Mouse (Mus musculus) bone marrow macrophage, adult 2 months (primary cell): ENCODE results near the gene Ush2a. TPM values are rescaled to one million over a fixed set of nuclear protein-coding genes. Genes with fewer than 3 reads are reported as not detected.

Source experiments
- H3K27ac ChIP-seq: 2 replicates; pipeline ENCODE4 v1.5.1; 2012; ENCODE audit warnings: low read depth, low read length; ENCODE audit not compliant: insufficient read depth
- H3K4me1 ChIP-seq: 2 replicates; pipeline ENCODE4 v1.6.1; 2012; ENCODE audit warnings: low read length; ENCODE audit not compliant: control insufficient read depth, insufficient read depth
- H3K4me3 ChIP-seq: 2 replicates; pipeline ENCODE4 v1.5.1; 2012; ENCODE audit warnings: mild to moderate bottlenecking, low read length, moderate library complexity; ENCODE audit not compliant: insufficient read depth
- CTCF ChIP-seq: IDR thresholded peaks from 2 replicates; pipeline ENCODE4 v1.5.1; 2012; ENCODE audit warnings: low read depth, mild to moderate bottlenecking, low read length, moderate library complexity
- POLR2A ChIP-seq: IDR thresholded peaks from 2 replicates; pipeline ENCODE4 v1.6.1; 2012; ENCODE audit warnings: mild to moderate bottlenecking, low read depth, low read length, borderline replicate concordance
- polyA plus RNA-seq: library from polyadenylated mRNA; stranded (reverse); fragments of >200 nt; gene quantifications from 2 replicates; pipeline ENCODE4 v1.2.4, GENCODE M21; 2012; ENCODE audit not compliant: missing spikeins, insufficient read depth, insufficient read length

The Ush2a gene
- polyA plus RNA-seq, 1 experiment: not detected

DNA sequence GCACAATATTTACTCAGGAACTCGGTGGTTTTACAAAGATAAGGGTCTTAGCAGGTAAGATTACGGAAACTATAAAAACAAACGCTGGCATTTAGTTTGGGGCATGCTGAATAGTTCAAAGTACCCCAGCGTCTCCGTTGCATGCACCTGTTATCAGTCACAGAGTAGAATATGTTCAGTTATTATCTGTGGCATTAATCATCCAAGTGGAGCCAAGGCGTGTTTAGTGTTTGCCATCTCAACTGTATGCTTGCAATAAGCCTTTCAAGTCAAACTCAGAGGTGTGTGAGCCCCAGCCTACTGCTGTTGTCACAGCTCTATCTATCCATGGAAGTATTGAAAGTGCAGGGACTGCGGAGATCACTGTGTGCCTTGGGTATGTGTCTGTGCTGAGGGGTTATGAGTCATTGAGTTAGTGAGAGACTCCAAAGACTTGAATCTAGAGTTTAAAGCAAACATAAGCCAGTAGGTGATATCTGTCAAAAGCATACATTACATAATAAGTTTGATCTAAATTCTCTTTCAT is 473.0 kb downstream of the Ush2a start:
- TF ChIP-seq CTCF (no peak), POLR2A (no peak)
- Histone ChIP-seq H3K4me1 (no peaks in the 10 kb centered on the region), H3K4me3 (no peak overlapping the region), H3K27ac (no peak overlapping the region)

DNA sequence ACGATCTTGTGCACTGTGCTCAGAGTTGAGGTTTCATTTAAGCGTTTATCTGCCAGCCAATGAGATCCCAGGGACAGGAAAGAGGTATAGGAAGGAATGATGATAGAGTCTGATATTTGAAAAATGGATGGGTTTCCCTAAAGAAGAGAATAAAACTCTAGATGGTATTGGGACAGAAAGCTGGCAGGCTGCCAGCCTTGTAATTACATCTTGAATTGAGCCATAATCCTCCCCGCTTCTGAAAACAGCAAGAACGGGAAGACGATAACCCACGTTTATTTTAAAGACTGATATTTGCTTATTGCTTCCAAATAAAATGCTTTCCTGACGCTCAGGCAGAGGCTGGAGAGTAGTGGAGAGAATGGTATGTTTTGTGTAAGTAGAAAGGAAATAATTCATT is 481.1 kb downstream of the Ush2a start:
- Histone ChIP-seq H3K27ac (no peak overlapping the region), H3K4me3 (no peak overlapping the region), H3K4me1 (no peaks in the 10 kb centered on the region)
- TF ChIP-seq CTCF: no peak
- no peak for TF ChIP-seq POLR2A

DNA sequence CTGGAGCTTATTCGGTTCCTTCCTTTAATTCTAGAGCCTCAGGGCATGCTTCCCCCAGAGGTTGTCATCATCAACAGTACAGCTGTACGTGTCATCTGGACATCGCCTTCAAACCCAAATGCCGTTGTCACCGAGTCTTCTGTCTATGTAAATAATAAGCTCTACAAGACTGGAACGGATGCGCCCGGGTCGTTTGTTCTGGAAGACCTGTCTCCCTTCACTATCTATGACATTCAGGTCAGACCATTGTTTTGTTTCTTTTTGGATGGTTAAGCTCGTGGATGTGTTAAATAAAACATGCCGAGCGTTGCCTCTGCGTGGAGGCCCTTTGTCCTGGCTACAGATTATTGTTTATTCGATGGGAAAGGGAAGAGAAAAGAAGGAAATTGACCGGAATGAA is 493.2 kb downstream of the Ush2a start:
- Histone ChIP-seq H3K4me1 (no peaks in the 10 kb centered on the region), H3K4me3 (no peak overlapping the region), H3K27ac (no peak overlapping the region)
- TF ChIP-seq CTCF (no peak), POLR2A (no peak)

DNA sequence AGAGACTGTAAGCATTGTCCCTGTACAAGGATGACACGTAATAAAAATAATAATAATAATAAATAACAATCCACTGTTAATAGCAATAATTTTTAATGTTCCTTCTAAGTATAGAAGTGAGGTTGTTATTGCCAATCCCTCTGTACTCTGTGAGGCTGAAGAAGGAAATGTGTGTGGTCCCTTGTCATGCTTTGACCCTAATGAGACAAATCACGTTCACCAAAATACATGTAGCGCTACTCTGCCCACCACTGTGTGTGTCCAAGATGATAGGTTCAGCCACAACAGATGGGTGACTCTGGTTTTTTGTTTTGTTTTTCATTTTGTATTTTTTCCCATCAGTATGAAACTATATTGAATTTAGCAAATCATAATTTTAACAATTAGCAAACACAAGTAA is 498.7 kb downstream of the Ush2a start:
- H3K27ac ChIP-seq: no peak overlapping the region
- TF ChIP-seq CTCF: no peak
- no peak for TF ChIP-seq POLR2A

DNA sequence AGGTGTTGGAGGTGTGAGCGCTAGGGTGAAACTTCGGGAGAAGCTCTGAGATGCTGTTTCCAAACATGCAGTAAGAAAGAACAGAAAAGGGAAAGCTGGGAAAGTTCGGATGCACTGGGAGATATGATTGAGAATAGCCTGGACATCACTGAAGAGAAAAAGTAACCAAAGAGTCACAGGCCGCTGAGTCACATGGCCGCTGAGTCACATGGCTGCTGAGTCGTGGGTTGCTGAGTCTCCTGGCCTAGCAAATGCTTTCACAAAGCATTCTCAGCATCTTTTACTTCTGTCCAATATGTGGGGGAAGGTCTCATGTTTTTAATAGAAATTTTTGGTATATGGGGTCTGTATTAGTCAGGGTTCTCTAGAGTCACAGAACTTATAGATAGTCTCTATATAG is 500.6 kb downstream of the Ush2a start:
- TF ChIP-seq POLR2A (no peak), CTCF (no peak)
- Histone ChIP-seq H3K4me3 (no peak overlapping the region), H3K4me1 (no peaks in the 10 kb centered on the region), H3K27ac (no peak overlapping the region)

More for the DNA sequence above, 498.7 kb downstream of the Ush2a start:
- Histone ChIP-seq H3K4me1 (no peaks in the 10 kb centered on the region), H3K4me3 (no peak overlapping the region)

DNA sequence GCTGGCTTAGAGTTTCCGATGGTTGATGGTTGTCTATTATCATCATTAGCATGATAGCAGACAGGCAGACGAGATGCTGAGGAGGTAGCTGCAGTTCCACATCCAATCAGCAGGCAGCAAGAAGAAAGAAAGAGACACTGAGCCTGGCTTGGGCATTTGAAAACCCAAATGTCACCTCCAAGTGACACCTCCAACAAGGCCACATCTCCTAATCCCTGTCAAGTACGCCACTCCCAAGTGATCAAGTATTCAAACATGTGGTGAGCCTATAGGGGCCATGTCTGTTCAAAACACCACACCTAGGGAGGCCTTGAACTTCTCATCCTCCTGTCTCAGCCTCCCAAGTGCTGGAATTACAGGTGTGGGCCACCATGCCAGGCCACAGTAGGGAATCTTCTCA is 501.9 kb downstream of the Ush2a start:
- TF ChIP-seq POLR2A (no peak), CTCF (no peak)
- H3K4me1 ChIP-seq: no peaks in the 10 kb centered on the region
- no peak overlapping the region for H3K27ac ChIP-seq
- no peak overlapping the region for H3K4me3 ChIP-seq

DNA sequence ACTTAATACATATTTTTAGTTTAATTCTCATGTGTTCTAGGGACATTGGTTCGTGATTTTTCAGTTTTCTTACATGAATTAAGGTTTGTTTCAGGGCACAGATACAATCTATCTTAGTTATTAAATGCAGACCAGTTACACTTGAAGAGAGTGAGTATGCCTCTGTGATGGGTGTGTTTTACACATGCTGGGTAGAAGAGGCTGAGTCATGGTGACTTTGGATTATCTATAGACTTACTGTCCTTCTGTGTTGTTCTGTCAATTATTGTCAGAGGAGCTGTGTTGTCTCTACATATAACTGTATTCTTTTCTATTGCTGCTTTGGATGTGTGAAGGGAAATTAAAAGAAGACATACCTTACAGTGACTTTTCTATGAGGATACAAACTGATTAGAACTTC is 509.0 kb downstream of the Ush2a start:
- TF ChIP-seq CTCF (no peak), POLR2A (no peak)
- no peak overlapping the region for H3K4me3 ChIP-seq
- H3K27ac ChIP-seq: no peak overlapping the region
- no peaks in the 10 kb centered on the region for H3K4me1 ChIP-seq

DNA sequence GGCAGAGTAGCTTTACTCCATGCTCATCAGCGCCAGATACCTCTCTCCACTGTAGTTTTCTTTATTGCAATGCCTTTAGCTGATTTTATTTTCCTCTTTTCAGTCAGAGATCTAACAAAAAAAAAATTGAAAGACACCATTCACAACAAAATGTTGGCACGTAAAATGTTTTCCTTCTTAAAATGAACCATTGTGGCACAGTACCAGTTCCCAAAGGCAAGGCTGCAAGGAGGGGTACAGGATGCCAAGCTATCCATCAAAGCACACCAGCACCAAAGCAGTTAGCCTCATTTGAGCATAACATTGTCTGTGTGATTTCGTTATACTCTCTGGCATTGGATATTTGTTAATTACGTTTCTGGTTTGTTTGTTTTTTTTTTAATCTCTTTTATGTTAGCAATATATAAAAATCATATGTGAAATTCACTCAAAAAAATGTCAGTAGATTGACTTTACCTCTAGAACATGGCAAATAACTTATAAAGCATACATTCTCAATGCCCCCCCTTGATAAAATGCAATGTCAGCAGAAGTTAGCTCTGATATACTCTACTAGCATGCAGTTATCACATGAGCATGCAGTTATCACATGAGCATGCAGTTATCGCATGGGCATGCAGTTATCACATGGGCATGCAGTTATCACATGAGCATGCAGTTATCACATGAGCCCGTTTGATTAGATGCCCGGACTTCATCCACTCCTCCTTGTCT is 510.9 kb downstream of the Ush2a start:
- Histone ChIP-seq H3K27ac (no peak overlapping the region), H3K4me3 (no peak overlapping the region), H3K4me1 (no peaks in the 10 kb centered on the region)
- no peak for TF ChIP-seq POLR2A
- no peak for TF ChIP-seq CTCF

DNA sequence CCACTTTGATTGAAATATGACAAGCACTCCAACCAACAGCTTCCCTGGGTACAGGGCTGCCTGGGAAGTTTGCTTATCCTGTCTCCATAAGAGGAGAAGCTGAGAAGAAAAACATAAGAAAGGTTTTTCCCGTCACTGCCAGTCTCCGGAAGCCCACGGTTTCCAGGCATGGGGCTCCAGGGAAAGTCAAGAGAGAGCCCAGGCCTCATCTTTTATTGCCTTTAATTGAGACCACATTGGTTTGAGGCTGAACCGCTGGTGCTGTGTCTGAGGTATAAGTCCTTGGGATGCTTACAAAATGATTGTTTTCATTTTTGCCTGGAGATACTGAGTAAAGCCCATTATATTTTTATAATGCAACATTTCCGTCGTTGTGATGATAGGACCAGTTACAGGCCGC is 511.8 kb downstream of the Ush2a start:
- TF ChIP-seq POLR2A (no peak), CTCF (no peak)
- H3K27ac ChIP-seq: no peak overlapping the region
- no peak overlapping the region for H3K4me3 ChIP-seq
- H3K4me1 ChIP-seq: no peaks in the 10 kb centered on the region

DNA sequence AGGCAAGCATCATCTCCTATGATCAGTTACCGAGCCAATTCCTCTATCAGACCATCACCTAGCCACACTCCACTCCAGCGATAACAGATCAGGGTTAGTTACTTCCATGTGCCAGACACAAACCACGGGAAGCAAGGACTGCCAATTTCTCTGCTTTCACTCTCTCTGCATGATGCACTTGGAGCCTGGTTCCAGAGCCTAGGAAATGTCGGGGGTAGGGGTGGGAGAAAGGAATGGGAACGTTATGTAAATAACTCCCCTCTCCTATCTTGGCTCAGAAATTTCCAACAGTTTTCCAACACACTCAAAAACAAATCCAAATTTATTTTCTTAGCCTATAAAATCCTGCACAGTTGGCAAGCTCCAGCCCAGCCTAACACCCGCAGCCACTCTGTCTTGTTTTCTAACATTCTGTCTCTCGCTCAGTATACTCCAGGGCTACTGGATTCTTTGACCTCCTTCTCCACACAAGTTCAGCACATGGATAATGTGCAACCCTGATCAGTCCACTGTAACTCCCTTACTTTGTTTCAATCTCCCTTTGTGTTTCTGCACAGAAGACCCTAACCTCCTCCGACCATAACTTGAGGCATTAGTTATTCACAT is 515.8 kb downstream of the Ush2a start:
- no peak for TF ChIP-seq POLR2A
- TF ChIP-seq CTCF: no peak
- H3K4me3 ChIP-seq: no peak overlapping the region
- H3K27ac ChIP-seq: no peak overlapping the region
- no peaks in the 10 kb centered on the region for H3K4me1 ChIP-seq

DNA sequence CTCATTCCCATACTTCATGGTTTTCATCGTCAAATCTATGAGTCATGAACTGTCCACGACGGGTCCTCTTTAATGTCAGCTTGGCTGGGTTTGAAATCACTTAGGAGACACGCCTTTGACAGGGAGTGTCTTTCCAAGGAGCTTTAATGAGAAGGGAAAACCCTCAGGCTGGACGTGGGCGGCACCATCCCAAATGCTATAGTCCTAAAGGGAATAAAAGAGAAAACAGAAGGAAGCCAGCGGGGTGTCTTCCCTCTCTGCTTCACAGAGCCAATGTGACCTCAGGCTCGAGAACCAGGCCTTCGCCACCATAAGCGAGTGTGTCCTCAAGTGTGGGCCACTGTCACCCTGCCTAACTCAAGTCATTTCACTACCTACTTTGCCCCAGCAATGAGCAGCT is 523.2 kb downstream of the Ush2a start:
- no peak overlapping the region for H3K27ac ChIP-seq
- no peak overlapping the region for H3K4me3 ChIP-seq
- H3K4me1 ChIP-seq: no peaks in the 10 kb centered on the region
- no peak for TF ChIP-seq CTCF
- no peak for TF ChIP-seq POLR2A
